Mouse (Mus musculus) mesoderm, embryonic 11.5 days (tissue): Measurements from ENCODE around the gene B230217C12Rik.

Experiments
- DNase-seq: peaks from one replicate; pipeline ENCODE4 v3.0.0-alpha.2; 2012; ENCODE audit warnings: low read depth, low spot score

The B230217C12Rik gene

GRCm38 (mm10) chr11:97809235-97810121, 31.1 kb upstream of the B230217C12Rik start:
- DNase-seq = no peak

- no peak for DNase-seq
Observed at GRCm38 (mm10) chr11:97810356-97810755, 30.2 kb upstream of the B230217C12Rik start.

- DNase-seq = no peak
Observed at GRCm38 (mm10) chr11:97810970-97811369, 29.6 kb upstream of the B230217C12Rik start.

- DNase-seq = no peak
Observed at GRCm38 (mm10) chr11:97811569-97812362, 28.8 kb upstream of the B230217C12Rik start.

GRCm38 (mm10) chr11:97812491-97812921, 28.1 kb upstream of the B230217C12Rik start:
- DNase-seq = peak; percentile 78

- no peak for DNase-seq
Observed at GRCm38 (mm10) chr11:97813085-97813484, 27.5 kb upstream of the B230217C12Rik start.

- DNase-seq = no peak
Observed at GRCm38 (mm10) chr11:97813746-97814515, 26.6 kb upstream of the B230217C12Rik start.

GRCm38 (mm10) chr11:97815736-97816135, 24.8 kb upstream of the B230217C12Rik start:
- no peak for DNase-seq

- no peak for DNase-seq
Observed at GRCm38 (mm10) chr11:97816176-97816575, 24.4 kb upstream of the B230217C12Rik start.

- DNase-seq = no peak
Observed at GRCm38 (mm10) chr11:97816916-97817315, 23.7 kb upstream of the B230217C12Rik start.

- no peak for DNase-seq
Observed at GRCm38 (mm10) chr11:97817379-97817778, 23.2 kb upstream of the B230217C12Rik start.

- no peak for DNase-seq
Observed at GRCm38 (mm10) chr11:97818003-97818402, 22.6 kb upstream of the B230217C12Rik start.

- no peak for DNase-seq
Observed at GRCm38 (mm10) chr11:97818571-97818970, 22.0 kb upstream of the B230217C12Rik start.

GRCm38 (mm10) chr11:97819102-97819501, 21.5 kb upstream of the B230217C12Rik start:
- DNase-seq = no peak

GRCm38 (mm10) chr11:97819923-97820322, 20.7 kb upstream of the B230217C12Rik start:
- no peak for DNase-seq

GRCm38 (mm10) chr11:97820840-97821239, 19.7 kb upstream of the B230217C12Rik start:
- DNase-seq = no peak

- no peak for DNase-seq
Observed at GRCm38 (mm10) chr11:97821401-97822064, 19.0 kb upstream of the B230217C12Rik start.

GRCm38 (mm10) chr11:97822840-97823603, 17.6 kb upstream of the B230217C12Rik start:
- DNase-seq = no peak

- no peak for DNase-seq
Observed at GRCm38 (mm10) chr11:97824168-97824567, 16.4 kb upstream of the B230217C12Rik start.

- DNase-seq = no peak
Observed at GRCm38 (mm10) chr11:97824895-97825294, 15.7 kb upstream of the B230217C12Rik start.
